Mouse (Mus musculus): ENCODE results near the gene Retreg1.
A peak's percentile ranks its signal among the peaks of the same experiment; 100 is the strongest.

GRCm38 (mm10) chr15:25959375-25959774, 116.4 kb downstream of the Retreg1 start:
- peak; percentile 65 for TF ChIP-seq CTCF (IDR thresholded peaks at IDR 0.05; ENCODE audit: extremely low read depth, insufficient read depth, low read length)
- TF ChIP-seq POLR2A (IDR thresholded peaks at IDR 0.05; ENCODE audit: extremely low read depth, insufficient read depth, low read length) = no peak

Data from cortical plate, adult 2 months (tissue).